Mouse (Mus musculus) ES-E14 (cell line): ENCODE results near the gene Frem3.

Experiments
- CHD2 ChIP-seq: IDR thresholded peaks from 2 replicates; pipeline ENCODE4 v1.6.1; 2014; ENCODE audit warnings: mild to moderate bottlenecking, low read depth, low read length, inconsistent platforms
- HCFC1 ChIP-seq: IDR thresholded peaks from 2 replicates; pipeline ENCODE4 v1.6.1; 2012; ENCODE audit warnings: low read length, inconsistent platforms, borderline replicate concordance; ENCODE audit not compliant: insufficient read depth
- MAFK ChIP-seq: IDR thresholded peaks from 2 replicates; pipeline ENCODE4 v1.6.1; 2014; ENCODE audit warnings: mild to moderate bottlenecking, low read depth, low read length, inconsistent platforms; ENCODE audit not compliant: insufficient read depth
- ZNF384 ChIP-seq: IDR thresholded peaks from 2 replicates; pipeline ENCODE4 v1.6.1; 2012; ENCODE audit warnings: low read depth, low read length, inconsistent platforms

GRCm38 (mm10) chr8:80568243-80568995 is 42.5 kb upstream of the Frem3 start:
- TF ChIP-seq CHD2 (no peak), ZNF384 (no peak), HCFC1 (no peak), MAFK (no peak)
